Mouse (Mus musculus) liver, embryonic 14.5 days (tissue): ENCODE measurements at regions not wholly inside any gene's neighbourhood (a gene's known extent, or its start where the extent isn't known, plus 50 kb on each side); places are given as distances from the start of the nearest gene placed in this dataset.

Experiments used
- CTCF ChIP-seq: IDR thresholded peaks from 2 replicates; pipeline ENCODE4 v1.5.1; 2016; ENCODE audit warnings: antibody characterized with exemption, low read depth, control low read depth
- EP300 ChIP-seq: IDR thresholded peaks from 2 replicates; pipeline ENCODE4 v1.6.1; 2016; ENCODE audit warnings: antibody characterized with exemption, low read depth

GRCm38 (mm10) chr19:14225061-14225696, 311.8 kb downstream of the Olfr1505 start:
- no peak for TF ChIP-seq CTCF
- TF ChIP-seq EP300: no peak
